Mouse (Mus musculus) heart, embryonic 16.5 days (tissue): ENCODE data around the gene Tarbp1. TPM values are rescaled to one million over a fixed set of nuclear protein-coding genes. Genes with fewer than 3 reads are reported as not detected.

Source experiments
- ATAC-seq: fragments of 200-750 bp; cut with Nextera tagmentation; replicated peaks from 2 replicates; pipeline ENCODE4 v1.8.0; 2017; ENCODE audit warnings: moderate number of reproducible peaks; ENCODE audit not compliant: insufficient read depth, low FRiP score; ENCODE audit errors: extremely low read depth
- H3K27ac ChIP-seq: fragments of 300-500 bp; sonication (generic); 2 replicates; pipeline ENCODE4 v1.5.1; 2014; ENCODE audit warnings: mild to moderate bottlenecking, low read length, control low read depth, moderate library complexity
- H3K27me3 ChIP-seq: fragments of 300-500 bp; sonication (generic); 2 replicates; pipeline ENCODE4 v1.6.1; 2014; ENCODE audit warnings: low read length, mixed read lengths; ENCODE audit not compliant: control insufficient read depth, insufficient read depth
- H3K36me3 ChIP-seq: fragments of 300-500 bp; sonication (generic); 2 replicates; pipeline ENCODE4 v1.6.1; 2014; ENCODE audit not compliant: control insufficient read depth, insufficient read depth
- H3K4me1 ChIP-seq: fragments of 300-500 bp; sonication (generic); 2 replicates; pipeline ENCODE4 v1.6.1; 2014; ENCODE audit warnings: low read length, mixed read lengths; ENCODE audit not compliant: control insufficient read depth, insufficient read depth
- H3K4me2 ChIP-seq: fragments of 300-500 bp; sonication (generic); 2 replicates; pipeline ENCODE4 v1.6.1; 2014; ENCODE audit warnings: low read depth, mild to moderate bottlenecking, control low read depth, low read length
- H3K4me3 ChIP-seq: fragments of 300-500 bp; sonication (generic); 2 replicates; pipeline ENCODE4 v1.5.1; 2014; ENCODE audit warnings: mild to moderate bottlenecking, control low read depth, low read length
- H3K9ac ChIP-seq: fragments of 300-500 bp; sonication (generic); 2 replicates; pipeline ENCODE4 v1.6.1; 2014; ENCODE audit warnings: low read length, control low read depth
- H3K9me3 ChIP-seq: fragments of 300-500 bp; sonication (generic); replicated peaks from 2 replicates; pipeline ENCODE4 v1.6.1; 2016; ENCODE audit warnings: low read length; ENCODE audit not compliant: control insufficient read depth
- WGBS: fragments of 180-500 bp; shearing (Covaris S2); extraction: QIAGEN DNeasy Blood & Tissue Kit; methylation state at CpG from one replicate; pipeline ENCODE4 v1.1.7; 2014; 5-methylcytosine and 5-hydroxymethylcytosine counted together
- polyA plus RNA-seq: library from polyadenylated mRNA; unstranded; fragments of >200 nt; fragmentation: Nextera tagmentation; extraction: Ambion mirVana; gene quantifications from 2 replicates; pipeline ENCODE4 v1.2.1, GENCODE M21; 2015

The Tarbp1 gene
- 1.6 and 1.7 TPM in 2 replicates for polyA plus RNA-seq

DNA sequence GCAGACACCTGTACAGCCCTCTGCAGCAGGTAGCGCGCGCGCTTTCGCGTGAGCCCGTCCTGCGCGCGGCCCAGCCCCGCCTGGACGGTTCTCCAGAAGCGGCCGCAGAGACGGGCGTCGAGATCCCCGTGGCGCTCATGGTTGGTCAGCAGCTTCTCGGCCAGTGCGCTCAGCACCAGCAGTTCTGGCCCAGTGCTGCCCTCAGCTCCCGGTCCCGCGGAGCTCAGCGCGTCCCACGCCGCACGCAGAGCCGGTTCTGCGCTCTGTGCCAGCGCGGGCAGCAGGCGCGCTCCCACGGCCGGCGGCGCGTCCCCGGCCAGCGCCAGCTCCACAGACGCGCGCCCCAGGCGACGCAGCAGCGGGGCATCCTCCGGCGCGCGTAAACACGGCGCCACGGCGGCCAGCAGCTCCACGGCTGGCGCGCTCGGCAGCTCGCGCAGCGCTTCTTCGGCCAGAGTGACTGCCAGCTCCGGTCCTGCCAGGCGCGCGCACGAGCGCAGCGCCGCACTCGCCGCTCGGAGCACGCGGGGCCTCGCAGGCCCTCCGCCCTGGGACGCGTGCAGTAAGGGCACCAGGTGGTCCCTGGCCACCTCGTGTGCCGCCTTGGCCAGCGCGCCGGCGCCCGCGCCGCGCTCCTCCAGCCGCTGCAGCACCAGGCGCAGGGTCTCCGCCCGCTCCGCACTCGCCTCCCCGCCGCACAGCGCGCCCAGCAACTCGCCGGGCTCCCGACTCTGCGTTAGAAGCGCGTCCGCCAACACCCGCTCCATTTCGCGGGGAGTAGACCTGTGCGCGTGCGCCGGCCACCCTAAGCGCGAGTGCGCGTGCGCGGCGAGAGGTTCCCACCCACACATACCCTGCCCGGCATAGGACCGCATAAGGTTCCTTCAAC is at the start of gene Tarbp1:
Tarbp1 (minus strand) TSS at position 767 of the 889 bp plus-strand sequence.
- H3K27me3 ChIP-seq, result no peaks in the 10 kb centered on the region; the same call in 1 of the 2 replicates
- H3K4me2 ChIP-seq, result peak within 1 kb of the TSS; percentile 87
- no peaks in the 10 kb centered on the region for H3K9me3 ChIP-seq
- H3K27ac ChIP-seq, result peak within 1 kb of the TSS; percentile 71
- peaks cover 15% of the 10 kb centered on the region for H3K36me3 ChIP-seq
- peak within 1 kb of the TSS; percentile 82 for H3K9ac ChIP-seq
- H3K4me1 ChIP-seq, result peaks cover 15% of the 10 kb centered on the region
- ATAC-seq, result peak; percentile 94
- peak within 1 kb of the TSS; percentile 76 for H3K4me3 ChIP-seq
- under 1% methylated on average over 116 of the region's 124 CpGs for WGBS

DNA sequence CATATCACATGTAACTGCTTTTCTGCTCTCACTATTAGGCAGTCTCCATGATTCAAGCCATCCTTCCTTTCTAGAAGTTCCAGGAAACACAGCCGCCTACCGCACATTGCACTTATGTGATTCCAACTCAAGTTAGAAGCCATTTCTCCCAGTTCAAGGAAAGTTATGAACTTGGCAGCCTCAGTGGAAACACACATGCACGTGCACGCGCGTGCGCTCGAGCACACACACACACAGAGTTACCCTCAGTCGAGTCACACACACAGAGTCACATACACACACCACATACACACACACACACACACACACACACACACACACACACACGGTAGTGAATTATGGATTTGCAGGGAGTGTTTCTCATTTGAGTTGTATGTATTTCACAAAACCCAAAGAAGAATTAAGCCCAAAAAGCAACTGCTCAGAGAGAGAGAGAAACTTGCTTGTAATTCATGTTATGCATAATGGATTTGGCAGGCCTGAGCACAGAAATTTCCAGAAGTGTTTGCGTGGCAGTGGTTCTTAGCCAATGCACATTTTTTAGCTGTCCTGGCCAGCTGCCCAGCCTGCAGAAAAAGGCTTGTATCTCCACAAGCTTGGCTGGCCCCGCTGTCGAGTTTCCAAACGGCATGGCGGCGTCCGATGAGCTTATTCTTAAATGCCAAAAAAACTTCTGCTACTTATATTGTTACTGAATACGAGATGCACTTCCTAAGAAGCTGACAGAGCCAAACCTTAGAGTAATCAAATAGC is 49.5 kb upstream of the Tarbp1 start:
- no peak; the same call in 1 of the 2 replicates for ATAC-seq
- peak overlapping the region; percentile 94 for H3K27ac ChIP-seq
- H3K27me3 ChIP-seq, result no peaks in the 10 kb centered on the region
- H3K4me2 ChIP-seq, result 0 out of 2 replicates have a peak overlapping the region, but pooled peaks have one; percentile 6
- peaks cover 63% of the 10 kb centered on the region for H3K4me1 ChIP-seq
- H3K9ac ChIP-seq, result peak overlapping the region; percentile 21; the same call in 1 of the 2 replicates
- no peaks in the 10 kb centered on the region for H3K9me3 ChIP-seq
- WGBS, result 42% methylated on average over 18 of the region's 18 CpGs
- no peaks in the 10 kb centered on the region for H3K36me3 ChIP-seq
- no peak overlapping the region for H3K4me3 ChIP-seq

DNA sequence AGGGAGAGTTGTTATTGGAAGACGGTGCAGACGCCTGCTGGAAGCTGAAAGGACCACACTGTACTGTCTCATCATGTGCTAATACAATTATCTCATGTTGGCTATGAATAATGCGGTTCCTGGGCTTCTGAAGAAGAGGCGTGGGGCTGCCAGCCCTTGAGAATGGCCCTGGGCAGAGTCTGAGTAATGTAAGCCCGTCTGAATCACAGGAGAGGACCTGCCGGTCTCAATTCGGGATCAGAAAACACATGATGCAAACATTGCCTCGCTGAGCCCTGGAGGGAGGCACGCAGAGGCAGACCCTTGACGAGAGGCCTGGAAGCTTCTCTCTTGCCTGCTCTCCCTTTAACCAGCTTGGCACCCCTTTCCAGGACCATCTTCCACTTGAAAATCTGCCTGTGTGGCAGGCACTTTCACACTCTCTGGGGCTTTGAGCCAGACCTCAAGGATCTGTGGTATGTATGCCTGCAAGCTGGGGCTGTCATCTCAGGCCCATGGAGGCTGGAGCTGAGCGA is 48.3 kb upstream of the Tarbp1 start:
- no peak overlapping the region; the same call in 1 of the 2 replicates for H3K4me2 ChIP-seq
- H3K4me1 ChIP-seq, result peaks cover 54% of the 10 kb centered on the region
- H3K9me3 ChIP-seq, result no peaks in the 10 kb centered on the region
- H3K27me3 ChIP-seq, result no peaks in the 10 kb centered on the region
- H3K36me3 ChIP-seq, result no peaks in the 10 kb centered on the region
- ATAC-seq, result 0 out of 2 replicates have a peak, but pooled peaks have one; percentile 24
- peak overlapping the region; percentile 94 for H3K27ac ChIP-seq
- WGBS, result 49% methylated on average over 11 of the region's 11 CpGs
- H3K9ac ChIP-seq, result peak overlapping the region; percentile 53
- H3K4me3 ChIP-seq, result no peak overlapping the region

DNA sequence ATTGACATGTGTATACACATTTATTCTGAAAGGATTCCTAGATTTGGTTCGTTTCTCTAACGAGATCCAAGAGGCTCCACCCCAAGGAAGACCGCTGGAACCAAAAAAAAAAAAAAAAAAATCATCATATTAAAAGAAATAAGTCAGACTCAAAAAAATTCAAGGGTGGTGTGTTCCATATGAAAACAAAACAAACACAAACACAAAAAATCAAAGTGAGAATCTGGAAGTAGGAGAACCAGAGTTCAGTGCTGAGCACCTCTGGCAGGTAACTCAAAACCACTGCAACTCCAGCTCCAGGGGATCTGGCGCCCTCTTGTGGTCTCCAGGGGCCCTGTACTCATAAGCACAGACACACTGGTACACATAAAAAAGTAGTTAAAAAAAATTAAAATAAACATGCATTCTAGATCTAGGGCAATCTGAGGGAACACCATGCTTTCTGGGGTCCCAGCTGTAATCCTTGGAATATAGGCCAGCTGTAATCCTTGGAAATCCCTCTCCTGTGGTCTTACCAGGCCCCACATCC is 44.6 kb upstream of the Tarbp1 start:
- Histone ChIP-seq H3K27me3 (no peaks in the 10 kb centered on the region), H3K27ac (no peak overlapping the region), H3K4me2 (no peak overlapping the region), H3K9me3 (no peaks in the 10 kb centered on the region), H3K4me3 (no peak overlapping the region), H3K4me1 (peaks cover 38% of the 10 kb centered on the region), H3K36me3 (no peaks in the 10 kb centered on the region), H3K9ac (no peak overlapping the region)
- no peak for ATAC-seq
- 83% methylated on average over 4 of the region's 4 CpGs for WGBS

DNA sequence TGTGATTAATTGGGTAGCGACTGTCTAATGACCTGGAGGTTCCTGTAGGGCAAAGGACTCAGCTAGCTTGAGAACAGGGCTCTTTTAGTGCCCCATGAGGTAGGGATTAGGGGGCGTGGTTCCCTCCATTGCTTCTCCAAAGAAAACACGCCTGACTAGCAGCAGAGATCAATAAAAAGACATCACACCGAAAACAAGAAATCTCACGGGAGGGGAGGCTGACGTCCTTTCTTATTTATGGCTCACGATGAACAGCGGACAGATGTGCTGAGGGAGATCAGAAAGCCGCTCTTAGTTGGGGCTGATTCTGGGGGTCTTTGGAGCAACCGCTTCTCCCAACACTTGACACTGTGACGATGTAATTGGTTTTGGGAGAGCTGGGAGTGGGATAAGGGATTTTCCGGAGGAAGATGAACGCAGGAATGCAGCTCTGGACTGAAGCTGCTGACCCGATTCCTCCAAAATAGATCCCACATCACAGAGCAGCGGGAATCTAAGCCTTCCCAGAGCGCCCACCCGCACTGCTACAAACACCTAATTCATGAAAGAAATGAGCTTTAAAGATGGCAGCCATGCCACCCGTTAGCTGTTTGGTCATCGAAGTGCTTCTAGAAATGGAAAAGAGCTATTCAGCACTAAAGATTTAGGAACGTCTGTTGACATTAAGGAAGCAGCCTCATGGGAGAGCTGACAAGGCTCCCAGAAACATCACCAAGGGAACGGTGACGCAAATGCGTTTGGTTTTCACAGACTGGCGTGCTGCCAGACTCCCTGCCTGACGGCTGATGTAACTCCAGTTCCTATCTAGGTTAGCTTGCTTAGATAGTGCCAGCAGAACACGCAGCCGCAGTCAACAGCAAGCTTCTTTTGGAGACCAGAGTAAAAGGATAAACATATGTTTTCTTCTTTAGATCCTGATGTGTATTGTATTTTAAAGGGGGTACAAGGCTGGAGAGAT is 42.0 kb upstream of the Tarbp1 start:
- WGBS, result 10% methylated on average over 27 of the region's 27 CpGs

DNA sequence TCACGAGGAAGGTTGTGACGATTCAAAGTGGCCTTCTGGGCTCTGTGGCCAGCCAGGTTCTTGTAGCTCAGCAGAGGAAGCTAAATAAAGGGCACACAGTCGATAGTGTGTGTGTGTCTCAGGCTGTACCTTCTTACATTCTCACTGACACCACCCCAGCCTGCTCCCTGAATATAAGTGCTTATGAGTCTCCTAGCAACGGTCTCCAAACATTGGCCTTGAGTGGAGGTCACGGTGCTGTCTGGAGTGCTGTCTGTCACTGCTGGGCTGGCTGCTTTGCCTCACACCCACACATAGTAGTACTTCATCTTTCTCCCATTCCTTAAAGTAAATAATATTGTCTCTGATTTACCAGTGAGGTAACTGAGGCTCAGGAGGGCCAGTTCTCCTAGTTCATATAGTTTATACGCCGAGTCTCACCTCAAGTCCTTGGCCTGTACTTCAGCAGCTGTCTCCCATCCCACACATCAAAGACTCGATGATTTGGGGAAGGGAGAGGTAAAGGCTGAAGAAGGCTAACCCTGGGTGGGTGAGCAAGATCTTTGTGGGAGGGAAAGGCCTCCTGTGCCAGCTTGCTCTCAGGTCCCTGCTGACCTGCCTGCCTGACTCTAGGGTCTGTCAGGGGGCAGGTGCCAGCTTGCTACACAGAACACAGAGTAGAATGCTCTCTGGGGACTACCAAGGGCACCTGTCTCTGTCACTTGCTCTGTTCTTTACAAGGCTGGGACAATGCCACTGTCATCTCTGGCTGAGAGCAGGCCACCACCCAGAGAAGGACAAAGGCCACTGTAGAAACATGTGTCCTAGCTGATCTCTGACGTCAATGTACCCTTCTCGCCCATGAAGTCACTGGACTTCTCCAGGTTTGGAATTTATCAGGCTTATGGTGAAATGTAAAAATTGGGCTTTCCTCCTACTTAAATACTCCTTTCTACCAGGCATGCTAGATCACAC is 39.4 kb upstream of the Tarbp1 start:
- no peaks in the 10 kb centered on the region for H3K36me3 ChIP-seq
- 41% methylated on average over 10 of the region's 10 CpGs for WGBS
- no peak overlapping the region for H3K4me3 ChIP-seq
- no peaks in the 10 kb centered on the region for H3K9me3 ChIP-seq
- H3K4me2 ChIP-seq, result peak overlapping the region; percentile 26; the same call in 1 of the 2 replicates
- H3K27me3 ChIP-seq, result no peaks in the 10 kb centered on the region
- peaks cover 30% of the 10 kb centered on the region for H3K4me1 ChIP-seq
- H3K27ac ChIP-seq, result peak overlapping the region; percentile 82
- H3K9ac ChIP-seq, result peak overlapping the region; percentile 51; the same call in 1 of the 2 replicates
- ATAC-seq, result peak; percentile 86

More for the DNA sequence above, 42.0 kb upstream of the Tarbp1 start:
- Histone ChIP-seq H3K9me3 (no peaks in the 10 kb centered on the region), H3K36me3 (no peaks in the 10 kb centered on the region), H3K4me1 (peaks cover 30% of the 10 kb centered on the region), H3K4me3 (peak overlapping the region; percentile 47), H3K9ac (peak overlapping the region; percentile 58), H3K4me2 (peak overlapping the region; percentile 74), H3K27ac (peak overlapping the region; percentile 91), H3K27me3 (no peaks in the 10 kb centered on the region)
- ATAC-seq, result peak; percentile 77

DNA sequence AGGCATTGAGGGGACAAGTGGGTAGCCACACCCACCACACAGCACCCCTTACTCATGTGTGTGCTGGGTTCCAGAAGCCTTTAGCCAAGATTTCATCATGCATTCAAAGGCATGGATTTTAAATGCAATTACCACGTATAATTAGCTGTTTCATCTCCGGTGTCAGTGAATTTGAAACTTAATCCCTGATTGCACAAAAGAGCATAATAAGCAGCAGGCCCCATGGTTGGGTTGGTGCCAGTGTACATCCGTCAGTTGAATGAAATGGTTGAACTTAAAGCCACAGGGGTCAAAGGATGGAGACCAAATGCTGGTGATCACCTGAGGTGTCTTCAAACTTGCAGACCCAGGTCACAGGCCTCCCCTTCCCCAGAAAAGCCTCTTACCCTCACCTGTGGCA is 36.0 kb upstream of the Tarbp1 start:
- no peak for ATAC-seq
- H3K27ac ChIP-seq, result no peak overlapping the region
- H3K9ac ChIP-seq, result no peak overlapping the region
- no peaks in the 10 kb centered on the region for H3K27me3 ChIP-seq
- H3K36me3 ChIP-seq, result no peaks in the 10 kb centered on the region
- no peaks in the 10 kb centered on the region for H3K9me3 ChIP-seq
- 87% methylated on average over 3 of the region's 3 CpGs for WGBS
- peaks cover 16% of the 10 kb centered on the region for H3K4me1 ChIP-seq
- no peak overlapping the region for H3K4me2 ChIP-seq
- H3K4me3 ChIP-seq, result no peak overlapping the region
